Mouse (Mus musculus): Measurements from ENCODE around the gene Ppm1j. TPM values are rescaled to one million over a fixed set of nuclear protein-coding genes. Genes with fewer than 3 reads are reported as not detected.
A peak's percentile ranks its signal among the peaks of the same experiment; 100 is the strongest.

Ppm1j gene
- polyA plus RNA-seq (2012; fragmentation: generic; extraction: Trizol) = 0.58 TPM

GRCm38 (mm10) chr3:104780561-104781420 lies at the start of gene Ppm1j:
Ppm1j (plus strand) TSS chr3:104781056.
- H3K79me2 ChIP-seq (ENCODE audit: control insufficient read depth, insufficient read depth) = no peaks in the 10 kb centered on the region
- H3ac ChIP-seq (ENCODE audit: control insufficient read depth, insufficient read length) = no peak within 1 kb of the TSS
- peak within 1 kb of the TSS; percentile 7 for H3K4me3 ChIP-seq
- H3K4me2 ChIP-seq (ENCODE audit: low read depth) = peak within 1 kb of the TSS; percentile 67
- peak in 1 of 3 experiments; percentile 36 for TF ChIP-seq MYOD1 (IDR thresholded peaks at IDR 0.05; ENCODE audit: control insufficient read depth in 1 of 3, insufficient read length in 2 of 3, low read depth in 2 of 3)
- no peak for TF ChIP-seq SRF (IDR thresholded peaks at IDR 0.05; ENCODE audit: control insufficient read depth, insufficient read length, low read depth)
- TF ChIP-seq POLR2A (IDR thresholded peaks at IDR 0.05; ENCODE audit: insufficient read length, low read depth) = no peak
- H3K27me3 ChIP-seq (ENCODE audit: control insufficient read depth, insufficient read depth, insufficient read length) = peaks cover 30% of the 10 kb centered on the region
- no peaks in the 10 kb centered on the region for H3K36me3 ChIP-seq (ENCODE audit: control insufficient read depth, insufficient read depth)

- H3K4me3 ChIP-seq = no peak overlapping the region
- no peak overlapping the region for H3ac ChIP-seq (ENCODE audit: control insufficient read depth, insufficient read length)
- no peaks in the 10 kb centered on the region for H3K36me3 ChIP-seq (ENCODE audit: control insufficient read depth, insufficient read depth)
- H3K27me3 ChIP-seq (ENCODE audit: control insufficient read depth, insufficient read depth, insufficient read length) = no peaks in the 10 kb centered on the region
- H3K4me2 ChIP-seq (ENCODE audit: low read depth) = no peak overlapping the region
- TF ChIP-seq TCF12 (IDR thresholded peaks at IDR 0.05; ENCODE audit: insufficient read depth, poor library complexity, severe bottlenecking) (no peak), POLR2AphosphoS2 (IDR thresholded peaks at IDR 0.05; ENCODE audit: insufficient read length, low read depth) (no peak), CEBPB (IDR thresholded peaks at IDR 0.05; ENCODE audit: insufficient read depth, poor library complexity, severe bottlenecking) (no peak), POLR2A (IDR thresholded peaks at IDR 0.05; ENCODE audit: insufficient read length, low read depth) (no peak), MAX (IDR thresholded peaks at IDR 0.05; ENCODE audit: low read depth) (no peak), MYOD1 (IDR thresholded peaks at IDR 0.05; ENCODE audit: control insufficient read depth in 1 of 3, insufficient read length in 2 of 3, low read depth in 2 of 3) (no peak), REST (IDR thresholded peaks at IDR 0.05; ENCODE audit: insufficient read depth, insufficient read length) (no peak), TCF3 (IDR thresholded peaks at IDR 0.05; ENCODE audit: insufficient read length, low read depth) (no peak), SRF (IDR thresholded peaks at IDR 0.05; ENCODE audit: control insufficient read depth, insufficient read length, low read depth) (no peak), MYOG (IDR thresholded peaks at IDR 0.05; ENCODE audit: control insufficient read depth in 1 of 3, insufficient read depth in 1 of 3, insufficient read length in 2 of 3, low read depth in 2 of 3) (no peak), USF1 (IDR thresholded peaks at IDR 0.05; ENCODE audit: low read depth) (no peak), E2F4 (IDR thresholded peaks at IDR 0.05; ENCODE audit: insufficient read depth) (no peak)
- no peaks in the 10 kb centered on the region for H3K79me2 ChIP-seq (ENCODE audit: control insufficient read depth, insufficient read depth)
Measured at GRCm38 (mm10) chr3:104732907-104733306, 47.9 kb upstream of the Ppm1j start.

GRCm38 (mm10) chr3:104734654-104735053 lies 46.2 kb upstream of the Ppm1j start:
- H3K27me3 ChIP-seq (ENCODE audit: control insufficient read depth, insufficient read depth, insufficient read length) = peaks cover 7% of the 10 kb centered on the region
- H3K79me2 ChIP-seq (ENCODE audit: control insufficient read depth, insufficient read depth) = no peaks in the 10 kb centered on the region
- H3K36me3 ChIP-seq (ENCODE audit: control insufficient read depth, insufficient read depth) = no peaks in the 10 kb centered on the region
- no peak overlapping the region for H3K4me3 ChIP-seq
- no peak for TF ChIP-seq POLR2AphosphoS2 (IDR thresholded peaks at IDR 0.05; ENCODE audit: insufficient read length, low read depth)
- no peak for TF ChIP-seq MYOG (IDR thresholded peaks at IDR 0.05; ENCODE audit: control insufficient read depth in 1 of 3, insufficient read depth in 1 of 3, insufficient read length in 2 of 3, low read depth in 2 of 3)
- no peak overlapping the region for H3K4me2 ChIP-seq (ENCODE audit: low read depth)
- H3ac ChIP-seq (ENCODE audit: control insufficient read depth, insufficient read length) = no peak overlapping the region

- H3K4me3 ChIP-seq = no peak overlapping the region
- TF ChIP-seq TCF12 (IDR thresholded peaks at IDR 0.05; ENCODE audit: insufficient read depth, poor library complexity, severe bottlenecking) = no peak
- TF ChIP-seq POLR2AphosphoS2 (IDR thresholded peaks at IDR 0.05; ENCODE audit: insufficient read length, low read depth) = no peak
- no peak for TF ChIP-seq USF1 (IDR thresholded peaks at IDR 0.05; ENCODE audit: low read depth)
- no peak for TF ChIP-seq MAX (IDR thresholded peaks at IDR 0.05; ENCODE audit: low read depth)
- no peak for TF ChIP-seq MYOG (IDR thresholded peaks at IDR 0.05; ENCODE audit: control insufficient read depth in 1 of 3, insufficient read depth in 1 of 3, insufficient read length in 2 of 3, low read depth in 2 of 3)
- TF ChIP-seq POLR2A (IDR thresholded peaks at IDR 0.05; ENCODE audit: insufficient read length, low read depth) = no peak
- no peak for TF ChIP-seq MYOD1 (IDR thresholded peaks at IDR 0.05; ENCODE audit: control insufficient read depth in 1 of 3, insufficient read length in 2 of 3, low read depth in 2 of 3)
- H3K79me2 ChIP-seq (ENCODE audit: control insufficient read depth, insufficient read depth) = no peaks in the 10 kb centered on the region
- H3K27me3 ChIP-seq (ENCODE audit: control insufficient read depth, insufficient read depth, insufficient read length) = peaks cover 7% of the 10 kb centered on the region
- no peak overlapping the region for H3ac ChIP-seq (ENCODE audit: control insufficient read depth, insufficient read length)
- no peaks in the 10 kb centered on the region for H3K36me3 ChIP-seq (ENCODE audit: control insufficient read depth, insufficient read depth)
- no peak overlapping the region for H3K4me2 ChIP-seq (ENCODE audit: low read depth)
Measured at GRCm38 (mm10) chr3:104741954-104742353, 38.9 kb upstream of the Ppm1j start.

GRCm38 (mm10) chr3:104743161-104743560 lies 37.7 kb upstream of the Ppm1j start:
- H3K79me2 ChIP-seq (ENCODE audit: control insufficient read depth, insufficient read depth) = no peaks in the 10 kb centered on the region

More at GRCm38 (mm10) chr3:104743161-104743560, 37.7 kb upstream of the Ppm1j start:
- no peak overlapping the region for H3ac ChIP-seq (ENCODE audit: control insufficient read depth, insufficient read length)
- H3K4me3 ChIP-seq = no peak overlapping the region
- peaks cover 13% of the 10 kb centered on the region for H3K27me3 ChIP-seq (ENCODE audit: control insufficient read depth, insufficient read depth, insufficient read length)
- no peaks in the 10 kb centered on the region for H3K36me3 ChIP-seq (ENCODE audit: control insufficient read depth, insufficient read depth)
- TF ChIP-seq CEBPB (IDR thresholded peaks at IDR 0.05; ENCODE audit: insufficient read depth, poor library complexity, severe bottlenecking) = peak; percentile 66
- no peak for TF ChIP-seq MAX (IDR thresholded peaks at IDR 0.05; ENCODE audit: low read depth)
- peak overlapping the region; percentile 32 for H3K4me2 ChIP-seq (ENCODE audit: low read depth)

Data from myocyte (in vitro differentiated cells).